Mouse (Mus musculus) CH12.LX (cell line): ENCODE results near the gene Chpf. TPM values are rescaled to one million over a fixed set of nuclear protein-coding genes. Genes with fewer than 3 reads are reported as not detected.

Experiments
- DNase-seq: peaks from one replicate; pipeline ENCODE4 v3.0.0-alpha.2; 2013; ENCODE audit errors: extremely low read depth
- H3K27ac ChIP-seq: 2 replicates; pipeline ENCODE4 v1.5.1; 2012; ENCODE audit warnings: low read depth, mild to moderate bottlenecking, control low read depth, moderate library complexity; ENCODE audit not compliant: insufficient read depth
- H3K27me3 ChIP-seq: replicated peaks from 2 replicates; pipeline ENCODE3; 2012; ENCODE audit warnings: inconsistent platforms
- H3K36me3 ChIP-seq, 2 experiments: replicated peaks in 1 of 2; 2 replicates each; pipeline versions ENCODE3 to v1.6.1; 2012; ENCODE audit warnings: inconsistent platforms in 1 of 2, low read length in 1 of 2, mild to moderate bottlenecking in 1 of 2, mixed read lengths in 1 of 2, moderate library complexity in 1 of 2; ENCODE audit not compliant: control insufficient read depth in 1 of 2, insufficient read depth in 1 of 2
- H3K4me1 ChIP-seq, 2 experiments: 2 replicates each; pipeline ENCODE4 v1.6.1; 2012; ENCODE audit warnings: inconsistent platforms in 1 of 2, moderate library complexity in 1 of 2; ENCODE audit not compliant: insufficient read depth in 2 of 2, control insufficient read depth in 1 of 2
- H3K4me2 ChIP-seq: 2 replicates; pipeline ENCODE4 v1.6.1; 2012; ENCODE audit warnings: low read depth, mild to moderate bottlenecking, control low read depth; ENCODE audit not compliant: poor library complexity, insufficient read depth, severe bottlenecking
- H3K4me3 ChIP-seq, 3 experiments: fragments of 150-350 bp in 1 of 3; sonication (generic) in 1 of 3; replicated peaks in 1 of 3; 2 replicates each; pipeline versions ENCODE3 to v1.5.1; 2011 to 2012; ENCODE audit warnings: low read depth in 2 of 3, low read length in 2 of 3, mild to moderate bottlenecking in 2 of 3, moderate library complexity in 2 of 3, control low read depth in 1 of 3, improper control_type of control experiment in 1 of 3, inconsistent platforms in 1 of 3, mixed read lengths in 1 of 3; ENCODE audit not compliant: poor library complexity in 1 of 3
- H3K79me2 ChIP-seq: replicated peaks from 2 replicates; pipeline ENCODE4 v1.6.1; 2012; ENCODE audit warnings: mild to moderate bottlenecking, moderate library complexity; ENCODE audit not compliant: control insufficient read depth, poor library complexity, insufficient read depth, severe bottlenecking; ENCODE audit errors: extremely low read depth
- H3K9ac ChIP-seq: 2 replicates; pipeline ENCODE4 v1.6.1; 2012; ENCODE audit warnings: low read depth, mild to moderate bottlenecking, control low read depth, moderate library complexity; ENCODE audit not compliant: insufficient read depth
- H3K9me3 ChIP-seq: replicated peaks from 2 replicates; pipeline ENCODE3; 2012; ENCODE audit warnings: low read length, inconsistent platforms, mixed read lengths
- CHD1 ChIP-seq: IDR thresholded peaks from 2 replicates; pipeline ENCODE4 v1.6.1; 2012; ENCODE audit warnings: low read depth, low read length, improper control_type of control experiment, inconsistent platforms
- CHD2 ChIP-seq: IDR thresholded peaks from 2 replicates; pipeline ENCODE4 v1.6.1; 2011; ENCODE audit warnings: low read length, improper control_type of control experiment
- CTCF ChIP-seq, 2 experiments: IDR thresholded peaks in 1 of 2; conservative IDR thresholded peaks in 1 of 2; 2 replicates each; pipeline ENCODE4 v1.5.1; 2011 to 2012; ENCODE audit warnings: low read depth in 2 of 2, low read length in 2 of 2, improper control_type of control experiment in 1 of 2, inconsistent platforms in 1 of 2, mild to moderate bottlenecking in 1 of 2, moderate library complexity in 1 of 2
- E2F4 ChIP-seq: IDR thresholded peaks from 2 replicates; pipeline ENCODE4 v1.6.1; 2011; ENCODE audit warnings: low read depth, low read length, improper control_type of control experiment; ENCODE audit not compliant: insufficient replicate concordance
- ELF1 ChIP-seq: IDR thresholded peaks from 2 replicates; pipeline ENCODE4 v1.6.1; 2014; ENCODE audit warnings: low read depth, mild to moderate bottlenecking, inconsistent platforms, low read length, improper control_type of control experiment
- EP300 ChIP-seq: IDR thresholded peaks from 2 replicates; pipeline ENCODE4 v1.6.1; 2011; ENCODE audit warnings: low read length, improper control_type of control experiment
- GABPA ChIP-seq: IDR thresholded peaks from 2 replicates; pipeline ENCODE4 v1.6.1; 2012; ENCODE audit warnings: low read depth, low read length, improper control_type of control experiment, inconsistent platforms; ENCODE audit not compliant: insufficient replicate concordance
- IRF4 ChIP-seq: IDR thresholded peaks from 2 replicates; pipeline ENCODE4 v1.6.1; 2014; ENCODE audit warnings: low read depth, mild to moderate bottlenecking, inconsistent platforms, low read length, improper control_type of control experiment
- JUN ChIP-seq: IDR thresholded peaks from 2 replicates; pipeline ENCODE4 v1.6.1; 2011; ENCODE audit warnings: low read depth, mild to moderate bottlenecking, low read length, improper control_type of control experiment, moderate library complexity; ENCODE audit not compliant: insufficient read depth
- JUND ChIP-seq: conservative IDR thresholded peaks from 2 replicates; pipeline ENCODE4 v1.6.1; 2011; ENCODE audit warnings: low read depth, low read length, improper control_type of control experiment
- MAX ChIP-seq: IDR thresholded peaks from 2 replicates; pipeline ENCODE4 v1.6.1; 2011; ENCODE audit warnings: low read length, improper control_type of control experiment
- MAZ ChIP-seq: IDR thresholded peaks from 2 replicates; pipeline ENCODE4 v1.6.1; 2012; ENCODE audit warnings: low read depth, mild to moderate bottlenecking, inconsistent platforms, low read length, improper control_type of control experiment, moderate library complexity
- MXI1 ChIP-seq: IDR thresholded peaks from 2 replicates; pipeline ENCODE4 v1.6.1; 2011; ENCODE audit warnings: mild to moderate bottlenecking, low read depth, low read length, improper control_type of control experiment
- MYC ChIP-seq: IDR thresholded peaks from 2 replicates; pipeline ENCODE4 v1.6.1; 2011; ENCODE audit warnings: low read depth, mild to moderate bottlenecking, improper control_type of control experiment, low read length
- NELFE ChIP-seq: IDR thresholded peaks from 2 replicates; pipeline ENCODE4 v1.6.1; 2011; ENCODE audit warnings: low read depth, low read length, improper control_type of control experiment
- NRF1 ChIP-seq: IDR thresholded peaks from 2 replicates; pipeline ENCODE4 v1.6.1; 2014; ENCODE audit warnings: low read depth, mild to moderate bottlenecking, inconsistent platforms, low read length, improper control_type of control experiment, moderate library complexity
- POLR2A ChIP-seq: IDR thresholded peaks from 2 replicates; pipeline ENCODE4 v1.6.1; 2011; ENCODE audit warnings: low read depth, mild to moderate bottlenecking, improper control_type of control experiment, low read length
- POLR2AphosphoS2 ChIP-seq: IDR thresholded peaks from 2 replicates; pipeline ENCODE4 v1.6.1; 2011; ENCODE audit warnings: low read depth, low read length, improper control_type of control experiment
- RAD21 ChIP-seq: IDR thresholded peaks from 2 replicates; pipeline ENCODE4 v1.6.1; 2011; ENCODE audit warnings: low read depth, mild to moderate bottlenecking, low read length, improper control_type of control experiment, moderate library complexity
- RCOR1 ChIP-seq: conservative IDR thresholded peaks from 2 replicates; pipeline ENCODE4 v1.6.1; 2012; ENCODE audit warnings: low read depth, mild to moderate bottlenecking, inconsistent platforms, low read length, improper control_type of control experiment
- SIN3A ChIP-seq: IDR thresholded peaks from 2 replicates; pipeline ENCODE4 v1.6.1; 2012; ENCODE audit warnings: low read length, improper control_type of control experiment, inconsistent platforms
- SMC3 ChIP-seq: IDR thresholded peaks from 2 replicates; pipeline ENCODE4 v1.6.1; 2011; ENCODE audit warnings: low read depth, low read length, improper control_type of control experiment
- TCF12 ChIP-seq: IDR thresholded peaks from 2 replicates; pipeline ENCODE4 v1.6.1; 2014; ENCODE audit warnings: low read depth, mild to moderate bottlenecking, inconsistent platforms, low read length, improper control_type of control experiment
- USF1 ChIP-seq: IDR thresholded peaks from 2 replicates; pipeline ENCODE4 v1.6.1; 2014; ENCODE audit warnings: low read depth, mild to moderate bottlenecking, inconsistent platforms, low read length, improper control_type of control experiment
- USF2 ChIP-seq: conservative IDR thresholded peaks from 2 replicates; pipeline ENCODE4 v1.6.1; 2011; ENCODE audit warnings: low read depth, low read length, improper control_type of control experiment
- ZKSCAN1 ChIP-seq: IDR thresholded peaks from 2 replicates; pipeline ENCODE4 v1.6.1; 2012; ENCODE audit warnings: low read depth, inconsistent platforms, low read length, improper control_type of control experiment, borderline replicate concordance
- dilution Hi-C: fragments of 300-500 bp; cut with MboI; formaldehyde crosslinking; loops from 2 replicates; pipeline ENCODE4 v1.14.3; 2020; ENCODE audit warnings: low sequenced_read_pairs; ENCODE audit not compliant: extremely low pct_unique_long_range_greater_than_20kb, extremely low pct_ligation_motif_present
- in situ Hi-C: fragments of 300-500 bp; cut with MboI; formaldehyde crosslinking; loops from 3 replicates; pipeline ENCODE4 v1.14.3; 2019; ENCODE audit warnings: low sequenced_read_pairs, low pct_ligation_motif_present, low pct_unique_long_range_greater_than_20kb, mixed read lengths
- polyA plus RNA-seq: library from polyadenylated mRNA; unstranded; fragments of >175 nt; gene quantifications from 2 replicates; pipeline ENCODE4 v1.2.1, GENCODE M21; 2012; ENCODE audit warnings: low read depth; ENCODE audit not compliant: insufficient read length
- total RNA-seq, 2 experiments: library from RNA; depleted of rRNA; stranded (reverse); fragments of 300-350 nt in 1 of 2; fragments of >200 nt in 1 of 2; gene quantifications; 2 replicates each; pipeline ENCODE4 v1.2.3; 2012 to 2014

The Chpf gene
- total and polyA plus RNA-seq, 3 experiments = 14.6 to 30.4 (median 20.6) TPM

DNA sequence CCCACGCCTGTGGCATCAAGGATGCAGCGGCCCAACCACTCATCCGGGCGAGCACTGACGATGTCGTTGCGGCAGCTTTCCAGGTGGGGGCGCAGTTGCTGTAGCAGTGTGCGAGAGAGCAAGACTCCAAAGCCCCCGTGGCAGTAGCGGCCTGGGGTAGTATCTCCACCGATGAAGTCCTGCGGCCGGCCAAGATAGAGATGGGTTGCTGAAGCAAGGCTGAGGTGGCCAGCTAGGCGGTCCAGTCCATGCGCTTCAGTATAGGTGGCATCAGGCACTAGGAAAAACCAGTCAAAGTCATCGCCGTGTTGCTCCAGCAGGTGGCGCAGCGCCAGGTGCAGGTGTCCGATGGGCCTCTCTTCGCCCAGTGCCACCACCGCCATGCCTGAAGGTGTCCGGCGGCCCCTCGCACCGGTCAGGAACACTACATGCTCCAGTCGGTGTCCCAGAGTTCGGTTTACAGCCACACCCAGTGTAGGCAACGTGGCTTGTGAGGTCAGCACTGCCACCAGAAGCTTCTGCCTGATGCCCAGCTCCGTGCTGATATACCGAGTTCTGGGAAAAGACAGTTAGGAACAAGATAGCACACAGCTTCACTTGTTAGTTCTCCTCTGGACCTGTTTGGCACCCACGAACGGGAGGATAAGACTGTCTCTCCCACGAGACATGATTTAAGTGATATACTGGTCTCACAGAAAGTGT, 1.7 kb downstream of the Chpf start:
- Histone ChIP-seq H3K4me2 (peak overlapping the region; percentile 94), H3K36me3 (peaks cover 27 to 48% of the 10 kb centered on the region in 2 experiments), H3K9me3 (no peaks in the 10 kb centered on the region), H3K9ac (no peak overlapping the region; the same call in 1 of the 2 replicates), H3K27ac (no peak overlapping the region), H3K4me1 (peaks cover 7 to 24% of the 10 kb centered on the region in 2 experiments), H3K79me2 (peaks cover 5% of the 10 kb centered on the region; the same call in 1 of the 2 replicates), H3K27me3 (peaks cover 5% of the 10 kb centered on the region), H3K4me3 (peak overlapping the region; percentile 67 to 81 (median 78))
- in situ Hi-C loops (no loop called here), dilution Hi-C loops (no loop called here)
- TF ChIP-seq ELF1 (no peak; the same call in none of the 2 replicates), TCF12 (peak; percentile 70), CTCF (conservative IDR thresholded peaks at IDR 0.05 in 1 of 2, IDR thresholded peaks at IDR 0.05 in 1 of 2; ENCODE audit: low read depth in 2 of 2, low read length in 2 of 2) (peak; percentile 55 to 90), CHD2 (no peak), MAX (peak; percentile 65), ZKSCAN1 (no peak), SIN3A (peak; percentile 78; the same call in 1 of the 2 replicates), NELFE (peak; percentile 26; the same call in 1 of the 2 replicates), RAD21 (peak; percentile 36), MXI1 (peak; percentile 75), JUN (no peak), MYC (peak; percentile 41; the same call in 1 of the 2 replicates), MAZ (no peak), USF1 (no peak), SMC3 (peak; percentile 75)
- peak; percentile 77 for DNase-seq

GRCm38 (mm10) chr1:75476441-75476840, 2.7 kb downstream of the Chpf start:
- Histone ChIP-seq H3K27ac (no peak overlapping the region), H3K4me3 (no peak overlapping the region), H3K4me1 (peaks cover 7 to 24% of the 10 kb centered on the region in 2 experiments), H3K4me2 (no peak overlapping the region), H3K9ac (no peak overlapping the region), H3K79me2 (peaks cover 5% of the 10 kb centered on the region; the same call in 1 of the 2 replicates), H3K9me3 (no peaks in the 10 kb centered on the region), H3K36me3 (peaks cover 27 to 51% of the 10 kb centered on the region in 2 experiments)
- in situ Hi-C loops = no loop called here
- dilution Hi-C loops = no loop called here
- no peak for DNase-seq
- no peak for TF ChIP-seq GABPA
- TF ChIP-seq USF2 = no peak
- no peak for TF ChIP-seq CTCF (conservative IDR thresholded peaks at IDR 0.05 in 1 of 2, IDR thresholded peaks at IDR 0.05 in 1 of 2; ENCODE audit: low read depth in 2 of 2, low read length in 2 of 2)
- no peak for TF ChIP-seq USF1
- no peak for TF ChIP-seq RCOR1
- no peak for TF ChIP-seq MYC
- no peak for TF ChIP-seq POLR2AphosphoS2
- TF ChIP-seq TCF12 = no peak
- TF ChIP-seq NRF1 = no peak
- no peak for TF ChIP-seq E2F4
- no peak for TF ChIP-seq SMC3
- TF ChIP-seq IRF4 = no peak
- no peak for TF ChIP-seq CHD1
- TF ChIP-seq POLR2A = no peak
- TF ChIP-seq EP300 = no peak
- TF ChIP-seq JUND = no peak
- no peak for TF ChIP-seq RAD21
- no peak for TF ChIP-seq CHD2
- TF ChIP-seq, all 38 proteins: peak for 0
- peaks cover 5% of the 10 kb centered on the region for H3K27me3 ChIP-seq
